Mouse (Mus musculus): ENCODE results near the gene Ccdc88a. TPM values are rescaled to one million over a fixed set of nuclear protein-coding genes. Genes with fewer than 3 reads are reported as not detected.

The Ccdc88a gene
- polyA plus RNA-seq, 1 experiment = 0.52 TPM

- no peaks in the 10 kb centered on the region for H3K4me1 ChIP-seq (ENCODE audit: control insufficient read depth, insufficient read depth, insufficient read length, low read length)
Observed at GRCm38 (mm10) chr11:29509421-29509820, 136.0 kb downstream of the Ccdc88a start.

GRCm38 (mm10) chr11:29512818-29513535, 139.5 kb downstream of the Ccdc88a start:
- H3K4me3 ChIP-seq (ENCODE audit: low read depth, low read length) = no peak overlapping the region
- TF ChIP-seq CTCF (IDR thresholded peaks at IDR 0.05; ENCODE audit: extremely low read depth, insufficient read length, insufficient replicate concordance, low read depth, low read length) (no peak), POLR2A (IDR thresholded peaks at IDR 0.05; ENCODE audit: low read depth, low read length) (no peak)
- no peaks in the 10 kb centered on the region for H3K27me3 ChIP-seq (ENCODE audit: control insufficient read depth, insufficient read depth, low read length)
- H3K4me1 ChIP-seq (ENCODE audit: control insufficient read depth, insufficient read depth, insufficient read length, low read length) = peaks cover 3% of the 10 kb centered on the region; the same call in 1 of the 2 replicates
- H3K36me3 ChIP-seq (ENCODE audit: control insufficient read depth, insufficient read depth, low read length) = peaks cover 10% of the 10 kb centered on the region
- 89% methylated on average over 4 of the region's 4 CpGs for WGBS
- H3K27ac ChIP-seq (ENCODE audit: insufficient read depth, low read depth, low read length) = no peak overlapping the region

More at GRCm38 (mm10) chr11:29509421-29509820, 136.0 kb downstream of the Ccdc88a start:
- Histone ChIP-seq H3K27me3 (ENCODE audit: control insufficient read depth, insufficient read depth, low read length) (no peaks in the 10 kb centered on the region), H3K27ac (ENCODE audit: insufficient read depth, low read depth, low read length) (no peak overlapping the region), H3K4me3 (ENCODE audit: low read depth, low read length) (no peak overlapping the region), H3K36me3 (ENCODE audit: control insufficient read depth, insufficient read depth, low read length) (peaks cover 10% of the 10 kb centered on the region)
- 98% methylated on average over 1 of the region's 1 CpGs for WGBS
- TF ChIP-seq POLR2A (IDR thresholded peaks at IDR 0.05; ENCODE audit: low read depth, low read length) = no peak
- TF ChIP-seq CTCF (IDR thresholded peaks at IDR 0.05; ENCODE audit: extremely low read depth, insufficient read length, insufficient replicate concordance, low read depth, low read length) = no peak

DNA sequence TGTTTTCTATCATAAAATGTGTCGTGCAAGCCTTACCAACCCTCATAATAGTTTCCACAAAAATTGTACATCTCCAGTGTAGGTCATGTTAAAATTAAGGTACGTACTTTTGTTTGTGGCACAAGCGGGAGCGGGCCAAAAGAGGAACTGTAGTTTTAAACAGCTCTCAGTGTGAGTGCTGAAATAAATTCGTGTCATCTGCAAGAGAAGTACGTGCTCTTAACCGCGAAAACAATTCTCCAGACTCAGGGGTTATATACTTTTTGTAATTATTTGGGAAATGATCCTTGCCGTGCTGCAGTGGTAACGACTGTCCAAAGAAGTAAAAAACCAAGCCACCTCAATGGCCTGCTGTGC, 140.8 kb downstream of the Ccdc88a start:
- Histone ChIP-seq H3K27ac (ENCODE audit: insufficient read depth, low read depth, low read length) (peak overlapping the region; percentile 45; the same call in 1 of the 2 replicates), H3K4me3 (ENCODE audit: low read depth, low read length) (peak overlapping the region; percentile 77; the same call in 1 of the 2 replicates), H3K4me1 (ENCODE audit: control insufficient read depth, insufficient read depth, insufficient read length, low read length) (peaks cover 3% of the 10 kb centered on the region; the same call in 1 of the 2 replicates), H3K36me3 (ENCODE audit: control insufficient read depth, insufficient read depth, low read length) (peaks cover 10% of the 10 kb centered on the region), H3K27me3 (ENCODE audit: control insufficient read depth, insufficient read depth, low read length) (no peaks in the 10 kb centered on the region)
- no peak for TF ChIP-seq POLR2A (IDR thresholded peaks at IDR 0.05; ENCODE audit: low read depth, low read length)
- TF ChIP-seq CTCF (IDR thresholded peaks at IDR 0.05; ENCODE audit: extremely low read depth, insufficient read length, insufficient replicate concordance, low read depth, low read length) = no peak
- WGBS = 17% methylated on average over 10 of the region's 10 CpGs

- Histone ChIP-seq H3K4me1 (ENCODE audit: control insufficient read depth, insufficient read depth, insufficient read length, low read length) (peaks cover 3% of the 10 kb centered on the region; the same call in 1 of the 2 replicates), H3K36me3 (ENCODE audit: control insufficient read depth, insufficient read depth, low read length) (peaks cover 10% of the 10 kb centered on the region), H3K4me3 (ENCODE audit: low read depth, low read length) (peak within 1 kb of the TSS; percentile 77), H3K27ac (ENCODE audit: insufficient read depth, low read depth, low read length) (peak within 1 kb of the TSS; percentile 45; the same call in 1 of the 2 replicates), H3K27me3 (ENCODE audit: control insufficient read depth, insufficient read depth, low read length) (no peaks in the 10 kb centered on the region)
- no peak for TF ChIP-seq CTCF (IDR thresholded peaks at IDR 0.05; ENCODE audit: extremely low read depth, insufficient read length, insufficient replicate concordance, low read depth, low read length)
- TF ChIP-seq POLR2A (IDR thresholded peaks at IDR 0.05; ENCODE audit: low read depth, low read length) = peak; percentile 84
- whole genome bisulfite sequencing = 2% methylated on average over 40 of the region's 40 CpGs
Observed at GRCm38 (mm10) chr11:29514682-29515412, 141.4 kb downstream of the Ccdc88a start, which contains the start of gene Prorsd1. TSS of gene Prorsd1 (minus strand) at chr11:29515033.

DNA sequence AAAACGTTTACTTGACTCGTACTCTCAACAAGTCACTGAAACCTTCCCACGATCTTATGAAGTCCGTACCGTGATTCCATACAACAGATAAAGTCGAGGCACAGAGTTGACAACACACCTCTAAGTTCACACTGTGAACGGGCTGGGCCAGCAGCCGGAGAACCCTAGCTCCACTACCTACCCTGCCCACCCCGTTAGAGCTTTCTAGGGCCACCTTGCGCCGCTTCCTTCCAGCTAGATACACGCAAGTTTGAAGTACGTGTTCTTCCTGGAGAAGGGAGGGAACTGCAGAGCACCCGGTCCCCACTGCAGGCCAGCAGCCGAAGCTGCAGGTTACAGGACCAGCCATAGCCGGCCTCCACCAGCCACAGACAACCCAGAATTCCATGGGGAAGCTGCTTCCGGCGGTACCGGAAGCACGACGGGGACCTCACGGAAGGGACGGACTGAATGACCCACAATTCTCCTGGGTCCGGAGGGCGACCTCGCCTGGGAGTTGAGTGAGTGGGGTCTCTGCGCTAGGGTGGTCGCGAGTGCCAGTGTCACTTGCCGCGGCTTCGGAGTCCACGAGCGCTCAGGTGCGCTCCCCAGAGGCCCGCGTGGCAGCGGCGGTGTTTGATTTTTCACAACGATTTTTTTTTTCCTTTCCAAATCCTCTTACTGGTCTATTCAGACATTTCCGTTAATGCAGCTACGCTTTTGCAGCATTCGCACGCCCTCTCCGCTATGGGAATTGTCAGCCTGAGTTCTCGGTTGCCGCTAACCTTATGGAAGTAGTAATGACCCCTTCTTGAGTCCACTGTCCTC, 152.7 kb downstream of the Ccdc88a start, which contains the start of gene Mtif2:
Gene Mtif2 (plus strand): TSS at position 421 of the 807 bp plus-strand sequence.
- H3K36me3 ChIP-seq (ENCODE audit: control insufficient read depth, insufficient read depth, low read length) = peaks cover 12% of the 10 kb centered on the region
- 3% methylated on average over 47 of the region's 47 CpGs for WGBS
- TF ChIP-seq POLR2A (IDR thresholded peaks at IDR 0.05; ENCODE audit: low read depth, low read length) (peak; percentile 79), CTCF (IDR thresholded peaks at IDR 0.05; ENCODE audit: extremely low read depth, insufficient read length, insufficient replicate concordance, low read depth, low read length) (no peak)
- H3K4me1 ChIP-seq (ENCODE audit: control insufficient read depth, insufficient read depth, insufficient read length, low read length) = peaks cover 3% of the 10 kb centered on the region; the same call in 1 of the 2 replicates
- H3K27me3 ChIP-seq (ENCODE audit: control insufficient read depth, insufficient read depth, low read length) = no peaks in the 10 kb centered on the region
- peak within 1 kb of the TSS; percentile 81 for H3K4me3 ChIP-seq (ENCODE audit: low read depth, low read length)
- H3K27ac ChIP-seq (ENCODE audit: insufficient read depth, low read depth, low read length) = peak within 1 kb of the TSS; percentile 25

DNA sequence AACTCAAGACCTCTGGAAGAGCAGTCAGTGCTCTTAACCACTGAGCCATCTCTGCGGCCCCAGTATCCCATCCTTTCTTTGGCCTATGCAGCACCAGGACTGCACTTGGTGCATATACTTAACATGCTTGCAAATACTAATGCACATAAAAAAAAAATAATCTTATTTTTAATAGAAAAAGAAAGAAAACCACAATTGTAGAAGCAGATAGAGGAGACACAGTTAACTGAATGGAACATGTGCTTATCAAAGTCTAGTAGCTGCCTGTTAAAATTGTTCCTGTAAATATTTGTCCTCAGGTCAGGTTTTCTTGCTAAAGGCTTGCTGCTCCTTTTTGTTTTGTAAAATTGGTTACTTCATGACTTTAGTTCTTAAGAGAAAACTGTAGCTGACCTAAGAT, 164.7 kb downstream of the Ccdc88a start:
- WGBS = 100% methylated on average over 1 of the region's 1 CpGs
- no peaks in the 10 kb centered on the region for H3K4me1 ChIP-seq (ENCODE audit: control insufficient read depth, insufficient read depth, insufficient read length, low read length)
- TF ChIP-seq CTCF (IDR thresholded peaks at IDR 0.05; ENCODE audit: extremely low read depth, insufficient read length, insufficient replicate concordance, low read depth, low read length) (no peak), POLR2A (IDR thresholded peaks at IDR 0.05; ENCODE audit: low read depth, low read length) (no peak)
- no peaks in the 10 kb centered on the region for H3K27me3 ChIP-seq (ENCODE audit: control insufficient read depth, insufficient read depth, low read length)
- H3K27ac ChIP-seq (ENCODE audit: insufficient read depth, low read depth, low read length) = no peak overlapping the region
- peaks cover 44% of the 10 kb centered on the region for H3K36me3 ChIP-seq (ENCODE audit: control insufficient read depth, insufficient read depth, low read length)
- H3K4me3 ChIP-seq (ENCODE audit: low read depth, low read length) = no peak overlapping the region
